Mouse (Mus musculus): ENCODE data around the gene Epn2. TPM values are rescaled to one million over a fixed set of nuclear protein-coding genes. Genes with fewer than 3 reads are reported as not detected.

Gene Epn2
- polyA plus RNA-seq, 1 experiment from 2014 or later = 31.4 TPM

DNA sequence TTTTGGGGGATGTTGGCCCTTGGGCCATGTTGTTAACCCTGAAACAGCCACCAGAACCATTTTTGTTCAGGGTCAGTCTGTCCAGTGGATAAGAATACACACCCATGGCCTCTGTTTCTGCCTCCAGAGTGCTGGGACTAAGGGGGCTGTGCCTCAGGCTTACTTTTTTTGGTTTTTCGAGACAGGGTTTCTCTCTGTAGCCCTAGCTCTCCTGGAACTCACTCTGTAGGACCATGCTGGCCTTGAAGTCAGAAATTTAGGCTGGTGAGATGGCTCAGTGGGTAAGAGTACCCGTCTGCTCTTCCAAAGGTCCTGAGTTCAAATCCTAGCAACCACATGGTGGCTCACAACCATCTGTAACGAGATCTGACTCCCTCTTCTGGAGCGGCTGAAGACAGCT, 100.7 kb downstream of the Epn2 start:
- H3K4me1 ChIP-seq (ENCODE audit: control insufficient read depth, insufficient read depth, low read length) = no peaks in the 10 kb centered on the region
- no peak overlapping the region for H3K4me2 ChIP-seq (ENCODE audit: low read depth)
- no peak overlapping the region for H3K4me3 ChIP-seq (ENCODE audit: low read depth, low read length)
- no peaks in the 10 kb centered on the region for H3K27me3 ChIP-seq (ENCODE audit: control insufficient read depth, insufficient read depth, low read length)
- no peak overlapping the region for H3K27ac ChIP-seq (ENCODE audit: low read depth, low read length)
- no peaks in the 10 kb centered on the region for H3K9me3 ChIP-seq (ENCODE audit: control insufficient read depth, low read length)
- DNase-seq (ENCODE audit: low spot score) (no peak), ATAC-seq (ENCODE audit: insufficient read depth, low FRiP score, low TSS enrichment) (no peak)
- WGBS = 89% methylated on average over 4 of the region's 4 CpGs
- H3K36me3 ChIP-seq (ENCODE audit: control insufficient read depth, insufficient read depth, low read length) = no peaks in the 10 kb centered on the region
- H3K9ac ChIP-seq (ENCODE audit: low read length) = no peak overlapping the region

DNA sequence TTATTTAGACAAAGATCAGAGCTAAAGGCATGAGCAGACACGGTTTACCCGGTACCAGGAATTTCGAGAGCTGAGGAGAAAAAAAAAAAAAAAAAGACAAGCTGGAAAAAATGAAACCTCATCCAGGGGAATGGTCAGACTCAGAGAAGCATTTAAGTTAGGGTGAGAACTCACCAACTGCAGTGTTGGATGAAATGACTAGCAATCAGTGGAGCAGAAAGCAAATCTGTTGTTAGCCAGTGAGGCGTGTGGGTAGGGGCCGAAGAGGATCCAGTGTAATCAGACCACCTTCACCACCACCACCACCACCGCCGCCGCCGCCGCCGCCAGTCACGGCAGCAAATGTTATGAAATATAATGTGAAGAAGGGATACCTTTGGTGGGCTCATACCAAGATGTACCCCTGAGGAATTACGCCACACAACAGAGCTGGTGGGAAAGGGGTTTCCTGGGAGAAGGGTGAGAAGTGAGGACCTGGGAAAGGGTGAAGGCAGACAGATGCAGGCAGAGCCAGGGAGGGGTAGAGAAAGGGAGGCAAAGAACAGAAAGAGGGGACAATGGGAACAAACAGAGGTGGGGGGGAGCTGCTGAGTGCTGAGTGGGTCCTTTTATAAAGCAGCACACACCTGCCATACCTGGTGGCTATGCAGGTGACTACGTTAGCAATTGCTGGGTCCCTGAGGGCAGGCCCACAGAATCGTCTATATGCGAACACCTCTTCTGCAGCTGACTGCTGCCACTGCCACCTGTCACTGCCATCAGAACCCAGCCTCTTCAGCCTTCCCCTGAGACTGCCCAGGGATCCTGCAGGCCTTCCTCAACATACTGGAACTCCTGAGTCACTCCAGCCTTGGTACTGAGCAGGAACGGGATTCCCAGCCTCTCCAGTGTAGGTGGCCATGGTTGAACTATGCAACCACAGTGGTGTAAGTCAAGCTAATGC, 101.7 kb downstream of the Epn2 start:
- Histone ChIP-seq H3K36me3 (ENCODE audit: control insufficient read depth, insufficient read depth, low read length) (no peaks in the 10 kb centered on the region), H3K9ac (ENCODE audit: low read length) (no peak overlapping the region; the same call in 1 of the 2 replicates), H3K4me1 (ENCODE audit: control insufficient read depth, insufficient read depth, low read length) (no peaks in the 10 kb centered on the region), H3K4me2 (ENCODE audit: low read depth) (no peak overlapping the region), H3K27me3 (ENCODE audit: control insufficient read depth, insufficient read depth, low read length) (no peaks in the 10 kb centered on the region), H3K9me3 (ENCODE audit: control insufficient read depth, low read length) (no peaks in the 10 kb centered on the region), H3K27ac (ENCODE audit: low read depth, low read length) (no peak overlapping the region), H3K4me3 (ENCODE audit: low read depth, low read length) (no peak overlapping the region)
- ATAC-seq (ENCODE audit: insufficient read depth, low FRiP score, low TSS enrichment) = no peak
- WGBS = 63% methylated on average over 17 of the region's 17 CpGs
- DNase-seq (ENCODE audit: low spot score) = no peak

DNA sequence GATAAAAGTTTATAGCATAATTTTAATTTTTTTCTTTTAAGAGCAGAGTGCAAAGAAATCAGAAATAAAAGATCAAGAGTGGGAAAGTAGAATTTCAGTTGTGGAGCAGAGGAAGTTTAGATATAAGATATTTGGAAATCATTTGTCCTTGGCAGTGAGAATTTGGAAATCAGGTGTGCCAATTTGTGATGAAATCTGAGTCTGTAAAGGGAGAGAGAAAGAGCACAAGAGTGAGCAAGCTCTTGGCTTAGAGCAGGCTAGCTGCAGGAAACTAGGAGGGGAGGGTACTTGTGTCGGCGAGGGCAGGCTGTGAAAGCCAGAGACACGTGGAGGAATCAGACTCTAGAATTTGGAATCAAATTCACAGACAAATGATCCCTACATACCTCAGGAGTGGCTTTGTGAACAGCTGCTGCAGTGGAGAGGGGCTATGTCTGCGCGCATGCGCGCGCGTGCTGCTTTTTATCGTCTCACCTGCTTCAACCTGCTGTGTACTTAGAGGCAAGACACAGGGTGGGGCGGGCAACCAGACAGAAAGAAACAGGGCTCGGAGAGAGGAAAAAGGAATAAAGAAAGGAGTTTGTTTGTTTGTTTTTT, 102.6 kb downstream of the Epn2 start:
- ATAC-seq (ENCODE audit: insufficient read depth, low FRiP score, low TSS enrichment) = no peak
- no peaks in the 10 kb centered on the region for H3K4me1 ChIP-seq (ENCODE audit: control insufficient read depth, insufficient read depth, low read length)
- no peak for DNase-seq (ENCODE audit: low spot score)
- H3K4me2 ChIP-seq (ENCODE audit: low read depth) = no peak overlapping the region
- no peaks in the 10 kb centered on the region for H3K9me3 ChIP-seq (ENCODE audit: control insufficient read depth, low read length)
- no peak overlapping the region for H3K27ac ChIP-seq (ENCODE audit: low read depth, low read length)
- 48% methylated on average over 12 of the region's 12 CpGs for WGBS
- no peak overlapping the region for H3K9ac ChIP-seq (ENCODE audit: low read length)
- no peaks in the 10 kb centered on the region for H3K36me3 ChIP-seq (ENCODE audit: control insufficient read depth, insufficient read depth, low read length)
- no peaks in the 10 kb centered on the region for H3K27me3 ChIP-seq (ENCODE audit: control insufficient read depth, insufficient read depth, low read length)
- no peak overlapping the region for H3K4me3 ChIP-seq (ENCODE audit: low read depth, low read length)

GRCm38 (mm10) chr11:61473630-61474029, 105.9 kb downstream of the Epn2 start:
- H3K27ac ChIP-seq (ENCODE audit: low read depth, low read length) = no peak overlapping the region
- H3K27me3 ChIP-seq (ENCODE audit: control insufficient read depth, insufficient read depth, low read length) = no peaks in the 10 kb centered on the region
- H3K4me2 ChIP-seq (ENCODE audit: low read depth) = no peak overlapping the region
- DNase-seq (ENCODE audit: low spot score) (no peak), ATAC-seq (ENCODE audit: insufficient read depth, low FRiP score, low TSS enrichment) (no peak)
- no peak overlapping the region for H3K4me3 ChIP-seq (ENCODE audit: low read depth, low read length)
- WGBS = 84% methylated on average over 4 of the region's 4 CpGs
- no peak overlapping the region for H3K9ac ChIP-seq (ENCODE audit: low read length)
- H3K36me3 ChIP-seq (ENCODE audit: control insufficient read depth, insufficient read depth, low read length) = no peaks in the 10 kb centered on the region
- H3K9me3 ChIP-seq (ENCODE audit: control insufficient read depth, low read length) = no peaks in the 10 kb centered on the region
- H3K4me1 ChIP-seq (ENCODE audit: control insufficient read depth, insufficient read depth, low read length) = no peaks in the 10 kb centered on the region

DNA sequence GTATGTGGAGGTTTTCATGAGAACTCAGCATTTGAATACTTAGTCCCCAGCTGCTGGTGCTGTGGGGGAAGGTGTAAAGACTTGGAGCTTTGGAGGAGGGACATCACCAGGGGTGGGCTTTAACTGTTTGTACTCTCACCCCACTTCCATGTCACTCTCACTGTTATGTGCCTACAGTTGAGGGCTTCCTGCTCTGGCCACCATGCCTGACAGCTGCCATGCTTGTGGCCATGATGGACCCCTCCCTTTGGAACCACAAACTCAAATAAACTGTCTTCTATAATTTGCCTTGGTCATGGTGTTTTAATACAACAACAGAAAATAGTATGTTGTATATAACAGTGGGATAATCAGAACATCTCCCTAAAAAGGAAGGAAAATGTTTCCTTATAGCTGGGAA, 108.6 kb downstream of the Epn2 start:
- H3K4me2 ChIP-seq (ENCODE audit: low read depth) = no peak overlapping the region
- H3K27ac ChIP-seq (ENCODE audit: low read depth, low read length) = no peak overlapping the region
- H3K4me1 ChIP-seq (ENCODE audit: control insufficient read depth, insufficient read depth, low read length) = no peaks in the 10 kb centered on the region
- ATAC-seq (ENCODE audit: insufficient read depth, low FRiP score, low TSS enrichment) = no peak
- no peaks in the 10 kb centered on the region for H3K9me3 ChIP-seq (ENCODE audit: control insufficient read depth, low read length)
- no peak for DNase-seq (ENCODE audit: low spot score)
- H3K4me3 ChIP-seq (ENCODE audit: low read depth, low read length) = no peak overlapping the region
- no peaks in the 10 kb centered on the region for H3K27me3 ChIP-seq (ENCODE audit: control insufficient read depth, insufficient read depth, low read length)
- no peaks in the 10 kb centered on the region for H3K36me3 ChIP-seq (ENCODE audit: control insufficient read depth, insufficient read depth, low read length)
- H3K9ac ChIP-seq (ENCODE audit: low read length) = no peak overlapping the region

DNA sequence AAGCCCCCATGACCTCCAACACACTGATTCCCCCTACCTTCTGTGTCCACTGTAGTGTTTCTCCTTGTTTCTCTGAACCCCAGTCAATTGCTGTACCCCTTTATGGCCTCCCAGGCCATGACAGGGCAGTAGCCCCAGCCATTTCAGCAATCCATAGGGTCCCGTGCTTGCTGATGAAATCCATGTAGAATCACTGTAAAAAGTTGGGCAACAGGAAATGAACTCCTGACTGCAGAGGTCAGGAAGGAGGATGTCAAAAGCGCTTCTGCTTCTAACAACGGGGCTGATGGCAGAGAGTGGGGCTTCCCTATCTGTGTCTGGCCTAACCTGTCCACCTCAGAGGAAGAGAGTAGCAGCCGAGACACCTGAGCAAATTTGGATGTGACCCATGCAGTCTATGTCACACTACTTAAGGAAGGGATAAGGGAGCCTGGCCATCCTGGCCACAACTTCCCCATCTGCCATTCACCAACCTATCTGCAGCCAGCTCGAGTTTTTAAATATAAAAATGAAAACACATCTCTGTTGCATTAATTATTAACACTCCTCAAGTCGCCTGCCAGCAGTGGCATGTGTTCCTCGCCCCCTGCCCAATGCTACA, 110.1 kb downstream of the Epn2 start:
- Histone ChIP-seq H3K36me3 (ENCODE audit: control insufficient read depth, insufficient read depth, low read length) (no peaks in the 10 kb centered on the region), H3K27me3 (ENCODE audit: control insufficient read depth, insufficient read depth, low read length) (no peaks in the 10 kb centered on the region), H3K27ac (ENCODE audit: low read depth, low read length) (no peak overlapping the region), H3K9ac (ENCODE audit: low read length) (no peak overlapping the region), H3K4me1 (ENCODE audit: control insufficient read depth, insufficient read depth, low read length) (no peaks in the 10 kb centered on the region), H3K4me2 (ENCODE audit: low read depth) (no peak overlapping the region), H3K4me3 (ENCODE audit: low read depth, low read length) (no peak overlapping the region), H3K9me3 (ENCODE audit: control insufficient read depth, low read length) (no peaks in the 10 kb centered on the region)
- ATAC-seq (ENCODE audit: insufficient read depth, low FRiP score, low TSS enrichment) (no peak), DNase-seq (ENCODE audit: low spot score) (no peak)
- WGBS = 72% methylated on average over 7 of the region's 7 CpGs

DNA sequence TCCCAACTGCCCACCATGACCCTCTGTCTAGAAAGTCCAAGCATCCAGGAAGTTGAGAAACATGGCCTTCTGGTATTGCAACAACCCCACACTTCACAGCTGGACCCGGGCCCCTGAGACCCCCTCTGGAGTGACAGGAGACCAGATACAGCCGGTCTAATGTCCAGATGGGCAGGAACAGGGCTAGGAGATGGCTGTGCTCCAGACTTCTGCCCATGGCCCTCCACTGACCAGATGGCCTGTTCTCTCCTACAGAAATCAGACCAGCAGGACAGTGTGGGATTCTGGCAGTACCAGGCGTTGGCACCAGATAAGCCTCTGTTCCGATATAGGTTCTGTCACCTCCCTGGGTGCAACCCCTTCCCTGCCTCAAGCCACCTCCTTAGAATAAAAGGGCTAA, 111.0 kb downstream of the Epn2 start:
- H3K27me3 ChIP-seq (ENCODE audit: control insufficient read depth, insufficient read depth, low read length) = no peaks in the 10 kb centered on the region
- no peaks in the 10 kb centered on the region for H3K9me3 ChIP-seq (ENCODE audit: control insufficient read depth, low read length)
- DNase-seq (ENCODE audit: low spot score) = no peak
- no peak overlapping the region for H3K4me3 ChIP-seq (ENCODE audit: low read depth, low read length)
- no peak overlapping the region for H3K9ac ChIP-seq (ENCODE audit: low read length)
- ATAC-seq (ENCODE audit: insufficient read depth, low FRiP score, low TSS enrichment) = no peak
- no peak overlapping the region for H3K27ac ChIP-seq (ENCODE audit: low read depth, low read length)
- no peaks in the 10 kb centered on the region for H3K4me1 ChIP-seq (ENCODE audit: control insufficient read depth, insufficient read depth, low read length)
- H3K36me3 ChIP-seq (ENCODE audit: control insufficient read depth, insufficient read depth, low read length) = no peaks in the 10 kb centered on the region
- no peak overlapping the region for H3K4me2 ChIP-seq (ENCODE audit: low read depth)
- WGBS = 84% methylated on average over 4 of the region's 4 CpGs
